Mouse (Mus musculus) adrenal gland, postnatal 36 days (tissue): ENCODE data around the gene Mafb. TPM values are rescaled to one million over a fixed set of nuclear protein-coding genes. Genes with fewer than 3 reads are reported as not detected.

Experiments
- DNase-seq, 2 experiments: peaks; one replicate each; pipeline ENCODE4 v3.0.0; 2021; ENCODE audit warnings: mixed read lengths in 1 of 2
- total RNA-seq, 2 experiments: library from RNA; stranded (reverse); gene quantifications; 2 replicates each; pipeline ENCODE4 v1.2.3; 2021

Gene Mafb
- total RNA-seq, 2 experiments from 2014 or later = 15.4 to 17.5 TPM

- DNase-seq = no peak
Measured at GRCm38 (mm10) chr2:160364128-160364650, 2.7 kb downstream of the Mafb start.

GRCm38 (mm10) chr2:160363201-160363600, 3.7 kb downstream of the Mafb start:
- no peak for DNase-seq

- no peak for DNase-seq
Measured at GRCm38 (mm10) chr2:160361442-160362121, 5.3 kb downstream of the Mafb start.

- DNase-seq = no peak
Measured at GRCm38 (mm10) chr2:160360234-160360874, 6.5 kb downstream of the Mafb start.

GRCm38 (mm10) chr2:160358896-160359295, 8.0 kb downstream of the Mafb start:
- no peak for DNase-seq

- no peak for DNase-seq
Measured at GRCm38 (mm10) chr2:160357442-160357841, 9.4 kb downstream of the Mafb start.

- no peak for DNase-seq
Measured at GRCm38 (mm10) chr2:160356132-160356531, 10.7 kb downstream of the Mafb start.

- DNase-seq = no peak
Measured at GRCm38 (mm10) chr2:160354319-160354718, 12.5 kb downstream of the Mafb start.

- DNase-seq = no peak
Measured at GRCm38 (mm10) chr2:160353581-160353980, 13.3 kb downstream of the Mafb start.

- DNase-seq = peak; percentile 89
Measured at GRCm38 (mm10) chr2:160351038-160351574, 15.8 kb downstream of the Mafb start.

GRCm38 (mm10) chr2:160349578-160349977, 17.3 kb downstream of the Mafb start:
- DNase-seq = no peak

- no peak for DNase-seq
Measured at GRCm38 (mm10) chr2:160348796-160349195, 18.1 kb downstream of the Mafb start.

- no peak for DNase-seq
Measured at GRCm38 (mm10) chr2:160348072-160348604, 18.7 kb downstream of the Mafb start.

- no peak for DNase-seq
Measured at GRCm38 (mm10) chr2:160345644-160346043, 21.2 kb downstream of the Mafb start.

GRCm38 (mm10) chr2:160340121-160340520, 26.7 kb downstream of the Mafb start:
- no peak for DNase-seq

- peak in 1 of 2 experiments; percentile 38 for DNase-seq
Measured at GRCm38 (mm10) chr2:160339595-160339994, 27.3 kb downstream of the Mafb start.

- no peak for DNase-seq
Measured at GRCm38 (mm10) chr2:160336053-160336452, 30.8 kb downstream of the Mafb start.

GRCm38 (mm10) chr2:160335043-160335442, 31.8 kb downstream of the Mafb start:
- DNase-seq = no peak

GRCm38 (mm10) chr2:160334111-160334661, 32.7 kb downstream of the Mafb start, which contains the start of gene Gm826:
Gene Gm826, minus strand, starts transcription at chr2:160334162.
- peak; percentile 47 to 67 for DNase-seq

- no peak for DNase-seq
Measured at GRCm38 (mm10) chr2:160332516-160333325, 34.1 kb downstream of the Mafb start.

- peak in 1 of 2 experiments; percentile 35 for DNase-seq
Measured at GRCm38 (mm10) chr2:160328886-160329285, 38.0 kb downstream of the Mafb start.

GRCm38 (mm10) chr2:160327716-160328115, 39.1 kb downstream of the Mafb start:
- DNase-seq = no peak
